Mouse (Mus musculus) left cerebral cortex, adult 18-20 months (tissue): ENCODE measurements around the gene Vmn1r118. TPM values are rescaled to one million over a fixed set of nuclear protein-coding genes. Genes with fewer than 3 reads are reported as not detected.
"Not testable (repeated sequence)": the region's sequence is repeated elsewhere in the genome, so short reads cannot be mapped to it uniquely, and the experiment has no call there.

Experiments
- DNase-seq, 2 experiments: peaks; one replicate each; pipeline ENCODE4 v3.0.0; 2021 to 2022; ENCODE audit warnings: low spot score in 2 of 2, mixed read lengths in 1 of 2
- long read RNA-seq, 2 experiments: library from polyadenylated mRNA; stranded (forward); transcript quantifications; one replicate each; pipeline ENCODE4 v2.0.0; 2021
- total RNA-seq, 2 experiments: library from RNA; stranded (reverse); gene quantifications; 2 replicates each; pipeline ENCODE4 v1.2.3; 2021

Gene Vmn1r118
- total RNA-seq, result not detected
- long read RNA-seq, experiment 1, result 0 reads
- long read RNA-seq, experiment 2, result 0 reads

GRCm38 (mm10) chr7:20912247-20912646, at the start of gene Vmn1r118:
Gene Vmn1r118, minus strand, starts transcription at chr7:20912347.
- not testable (repeated sequence) for DNase-seq

GRCm38 (mm10) chr7:20884021-20884420, 28.1 kb downstream of the Vmn1r118 start, which contains the start of gene Vmn1r117:
Gene Vmn1r117, minus strand, starts transcription at chr7:20884121.
- DNase-seq, result not testable (repeated sequence)

GRCm38 (mm10) chr7:20871956-20872355, 40.2 kb downstream of the Vmn1r118 start, which contains the start of gene Vmn1r116:
Gene Vmn1r116, plus strand, starts transcription at chr7:20872256.
- DNase-seq, result not testable (repeated sequence)

Other genes with a start within 250 kb of the Vmn1r118 start
- gene Vmn1r107, start 243.4 kb downstream of the Vmn1r118 start, total RNA-seq, result not detected
- not detected for gene Vmn1r111, start 209.1 kb downstream of the Vmn1r118 start, total RNA-seq
- not detected for gene Gm10668, start 181.7 kb downstream of the Vmn1r118 start, total RNA-seq
- not detected for gene Vmn1r112, start 141.2 kb downstream of the Vmn1r118 start, total RNA-seq
- not detected for gene Vmn1r113, start 125.1 kb downstream of the Vmn1r118 start, total RNA-seq
- not detected for gene Vmn1r114, start 100.2 kb downstream of the Vmn1r118 start, total RNA-seq
- gene Vmn1r115, start 67.4 kb downstream of the Vmn1r118 start, total RNA-seq, result not detected
- gene Vmn1r116, start 40.1 kb downstream of the Vmn1r118 start, total RNA-seq, result not detected
- not detected for gene Vmn1r117, start 28.2 kb downstream of the Vmn1r118 start, total RNA-seq
- not detected for gene Vmn1r119, start 100.1 kb upstream of the Vmn1r118 start, total RNA-seq
- gene Vmn1r120, start 141.4 kb upstream of the Vmn1r118 start, total RNA-seq, result not detected
- gene Vmn1r121, start 186.2 kb upstream of the Vmn1r118 start, total RNA-seq, result not detected
- not detected for gene Vmn1r122, start 221.8 kb upstream of the Vmn1r118 start, total RNA-seq
- not detected for gene Vmn1r123, start 249.8 kb upstream of the Vmn1r118 start, total RNA-seq